Mouse (Mus musculus) liver, adult 2 months (tissue): Measurements from ENCODE around the gene Stag2.

ENCODE experiments used
- CTCF ChIP-seq: fragments of 200-500 bp; IDR thresholded peaks from 2 replicates; pipeline ENCODE4 v1.5.1; 2011; ENCODE audit warnings: low read depth, low read length, control low read depth
- POLR2A ChIP-seq: fragments of 200-500 bp; IDR thresholded peaks from 2 replicates; pipeline ENCODE4 v1.6.1; 2011; ENCODE audit warnings: low read length, control low read depth; ENCODE audit not compliant: insufficient read depth; ENCODE audit errors: extremely low read depth

- TF ChIP-seq CTCF = no peak
- TF ChIP-seq POLR2A = no peak
These were observed 39.8 kb downstream of the Stag2 start for GRCm38 (mm10) chrX:42188825-42189426.
